Mouse (Mus musculus): ENCODE measurements around the gene Lars2. TPM values are rescaled to one million over a fixed set of nuclear protein-coding genes. Genes with fewer than 3 reads are reported as not detected.

Gene Lars2
- 703 TPM for polyA plus RNA-seq (2017; shearing (Covaris generic))

DNA sequence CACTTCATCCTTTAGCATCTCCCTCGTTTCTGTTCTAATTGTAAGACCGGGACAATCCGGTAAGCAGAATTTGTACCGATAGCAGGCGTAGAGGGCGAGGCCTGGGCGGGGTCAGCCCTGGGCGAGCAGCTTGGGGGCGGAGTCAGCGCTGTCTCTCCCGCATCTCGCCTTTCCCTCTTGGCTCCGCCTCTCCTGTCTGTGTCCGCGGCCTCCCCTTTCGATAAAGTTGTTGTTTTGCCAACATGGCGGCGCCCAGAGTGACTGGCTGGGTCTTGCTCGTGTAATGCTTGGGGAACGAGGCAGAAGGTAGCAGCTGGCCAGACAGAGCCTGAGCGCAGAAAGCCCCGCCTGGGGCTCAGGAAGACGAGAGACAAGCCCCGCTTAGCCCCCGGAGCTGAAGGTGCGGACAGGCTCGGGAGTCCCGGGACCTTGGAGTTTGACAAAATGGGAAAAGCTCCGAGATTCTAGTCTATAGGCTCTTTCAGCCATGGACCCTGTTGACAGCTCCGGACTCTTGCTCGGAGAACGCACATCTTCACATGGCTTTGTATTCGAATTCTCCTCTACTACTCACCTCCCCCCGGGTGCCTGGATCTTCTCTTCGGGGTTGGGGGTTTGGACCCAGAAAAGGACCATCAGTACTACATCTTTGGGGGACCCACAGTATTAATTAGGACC, at the start of gene Lars2:
Lars2 (plus strand) TSS at position 220 of the 678 bp plus-strand sequence.

GRCm38 (mm10) chr9:123478586-123479195, 112.0 kb downstream of the Lars2 start, which contains the start of gene Limd1:
TSS of gene Limd1 (plus strand) at chr9:123478706.

Other genes starting within 250 kb of the Lars2 start
- gene Clec3b, start 216.0 kb upstream of the Lars2 start, polyA plus RNA-seq (2017; shearing (Covaris generic)) = not detected
- gene Cdcp1, start 150.9 kb upstream of the Lars2 start, polyA plus RNA-seq (2017; shearing (Covaris generic)) = 3.7 TPM
- gene Tmem158, start 106.2 kb upstream of the Lars2 start, polyA plus RNA-seq (2017; shearing (Covaris generic)) = 0.53 TPM
- gene Limd1, start 111.8 kb downstream of the Lars2 start, polyA plus RNA-seq (2017; shearing (Covaris generic)) = 29.5 TPM
- 98.4 TPM for gene Sacm1l, start 162.8 kb downstream of the Lars2 start, polyA plus RNA-seq (2017; shearing (Covaris generic))